Mouse (Mus musculus) midbrain, embryonic 11.5 days (tissue): Measurements from ENCODE around the gene Cdk13. TPM values are rescaled to one million over a fixed set of nuclear protein-coding genes. Genes with fewer than 3 reads are reported as not detected.

Source experiments
- ATAC-seq: fragments of 200-750 bp; cut with Nextera tagmentation; 2 replicates; pipeline ENCODE4 v1.8.0; 2017; ENCODE audit warnings: moderate TSS enrichment, moderate library complexity; ENCODE audit not compliant: low FRiP score
- DNase-seq: peaks from one replicate; pipeline ENCODE4 v3.0.0; 2015; ENCODE audit warnings: low spot score; ENCODE audit errors: missing footprints
- H3K27ac ChIP-seq: fragments of 300-500 bp; sonication (generic); 2 replicates; pipeline ENCODE4 v1.5.1; 2014; ENCODE audit warnings: low read depth, low read length
- H3K27me3 ChIP-seq: fragments of 300-500 bp; sonication (generic); 2 replicates; pipeline ENCODE4 v1.6.1; 2014; ENCODE audit warnings: mild to moderate bottlenecking, low read length, moderate library complexity, mixed read lengths; ENCODE audit not compliant: control insufficient read depth, insufficient read depth
- H3K36me3 ChIP-seq: fragments of 300-500 bp; sonication (generic); 2 replicates; pipeline ENCODE4 v1.6.1; 2014; ENCODE audit warnings: mild to moderate bottlenecking, low read length, moderate library complexity, mixed read lengths; ENCODE audit not compliant: control insufficient read depth, insufficient read depth
- H3K4me1 ChIP-seq: fragments of 300-500 bp; sonication (generic); 2 replicates; pipeline ENCODE4 v1.6.1; 2014; ENCODE audit warnings: low read length; ENCODE audit not compliant: control insufficient read depth, insufficient read depth
- H3K4me2 ChIP-seq: fragments of 300-500 bp; sonication (generic); 2 replicates; pipeline ENCODE4 v1.6.1; 2014; ENCODE audit warnings: mild to moderate bottlenecking, moderate library complexity
- H3K4me3 ChIP-seq: fragments of 300-500 bp; sonication (generic); 2 replicates; pipeline ENCODE4 v1.5.1; 2014; ENCODE audit warnings: low read depth, low read length
- H3K9ac ChIP-seq: fragments of 300-500 bp; sonication (generic); 2 replicates; pipeline ENCODE4 v1.6.1; 2014; ENCODE audit warnings: low read length
- H3K9me3 ChIP-seq: fragments of 300-500 bp; sonication (generic); 2 replicates; pipeline ENCODE4 v1.6.1; 2016; ENCODE audit warnings: low read length; ENCODE audit not compliant: control insufficient read depth
- WGBS: fragments of 180-500 bp; shearing (Covaris S2); extraction: QIAGEN DNeasy Blood & Tissue Kit; methylation state at CpG from one replicate; pipeline ENCODE4 v1.1.7; 2014; 5-methylcytosine and 5-hydroxymethylcytosine counted together
- microRNA counts: library from miRNA; unstranded; fragments of <30 nt; microRNA quantifications from one replicate; lab custom pipeline; 2015
- microRNA-seq: library from miRNA; unstranded; fragments of <30 nt; microRNA quantifications from one replicate; pipeline ENCODE4, GENCODE M21; 2017
- polyA plus RNA-seq: library from polyadenylated mRNA; unstranded; fragments of >200 nt; fragmentation: Nextera tagmentation; extraction: Ambion mirVana; gene quantifications from 2 replicates; pipeline ENCODE4 v1.2.1, GENCODE M21; 2014

The Cdk13 gene
- polyA plus RNA-seq, 1 experiment from 2014 or later = 17.1 TPM

DNA sequence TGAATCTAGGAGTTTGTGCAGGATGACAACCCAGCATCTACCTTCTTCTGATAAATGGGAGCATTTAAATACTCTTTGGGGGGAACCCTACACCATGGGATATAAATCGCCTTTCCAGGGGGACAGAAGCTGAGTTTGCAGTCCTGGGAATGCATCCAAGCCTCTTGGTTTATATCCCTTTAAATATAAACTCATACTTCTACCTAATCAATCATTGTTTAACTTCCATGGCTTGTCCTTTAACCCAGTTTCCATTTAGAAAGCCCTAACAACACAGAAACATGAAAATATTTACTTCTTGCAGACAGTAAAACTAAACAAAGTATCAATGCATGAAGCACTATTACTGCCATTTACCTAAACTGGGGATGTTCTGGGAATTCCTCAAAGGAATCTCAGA is 113.5 kb downstream of the Cdk13 start:
- WGBS = 70% methylated on average over 1 of the region's 1 CpGs

DNA sequence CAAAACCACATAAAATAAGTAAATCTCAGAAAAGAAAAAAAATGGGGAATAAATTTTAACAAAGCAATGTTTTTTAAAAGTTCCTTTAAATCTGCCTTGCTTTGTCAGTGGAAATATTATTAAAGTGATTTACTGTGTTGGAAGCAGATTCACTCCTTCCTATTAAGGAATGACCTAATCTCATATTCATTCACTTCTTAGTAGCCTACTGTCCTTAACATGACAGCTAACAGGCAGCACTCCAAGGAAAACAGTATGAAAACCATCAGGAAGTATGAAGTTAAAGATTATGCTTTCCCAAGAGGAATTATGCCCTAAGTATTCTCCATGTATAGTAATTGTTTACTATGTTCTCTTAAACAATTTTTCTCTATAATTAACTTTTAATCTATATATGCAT is 114.2 kb downstream of the Cdk13 start:
- Histone ChIP-seq H3K4me2 (no peak overlapping the region), H3K9ac (no peak overlapping the region), H3K4me1 (no peaks in the 10 kb centered on the region), H3K36me3 (no peaks in the 10 kb centered on the region), H3K9me3 (no peaks in the 10 kb centered on the region), H3K27ac (no peak overlapping the region), H3K27me3 (no peaks in the 10 kb centered on the region), H3K4me3 (no peak overlapping the region)
- no peak for DNase-seq
- ATAC-seq = no peak

More for the DNA sequence above, 113.5 kb downstream of the Cdk13 start:
- no peak overlapping the region for H3K27ac ChIP-seq
- no peak overlapping the region for H3K4me3 ChIP-seq
- H3K9ac ChIP-seq = no peak overlapping the region
- no peaks in the 10 kb centered on the region for H3K36me3 ChIP-seq
- H3K27me3 ChIP-seq = no peaks in the 10 kb centered on the region
- no peak for DNase-seq
- H3K4me2 ChIP-seq = no peak overlapping the region
- H3K4me1 ChIP-seq = 0 out of 2 replicates have a peak, but pooled peaks cover 2% of the 10 kb centered on the region
- H3K9me3 ChIP-seq = no peaks in the 10 kb centered on the region
- ATAC-seq = no peak

GRCm38 (mm10) chr13:17689461-17689860 is 115.4 kb downstream of the Cdk13 start:
- Histone ChIP-seq H3K27me3 (no peaks in the 10 kb centered on the region), H3K36me3 (no peaks in the 10 kb centered on the region), H3K9ac (no peak overlapping the region), H3K4me1 (no peaks in the 10 kb centered on the region), H3K4me2 (no peak overlapping the region), H3K9me3 (no peaks in the 10 kb centered on the region), H3K27ac (no peak overlapping the region), H3K4me3 (no peak overlapping the region)
- ATAC-seq (no peak), DNase-seq (no peak)

GRCm38 (mm10) chr13:17671122-17671521 is 133.8 kb downstream of the Cdk13 start:
- Histone ChIP-seq H3K4me1 (no peaks in the 10 kb centered on the region), H3K4me2 (no peak overlapping the region), H3K9me3 (no peaks in the 10 kb centered on the region), H3K4me3 (no peak overlapping the region), H3K27ac (no peak overlapping the region), H3K27me3 (no peaks in the 10 kb centered on the region), H3K9ac (no peak overlapping the region), H3K36me3 (no peaks in the 10 kb centered on the region)
- ATAC-seq (no peak), DNase-seq (no peak)
- 89% methylated on average over 1 of the region's 1 CpGs for WGBS

DNA sequence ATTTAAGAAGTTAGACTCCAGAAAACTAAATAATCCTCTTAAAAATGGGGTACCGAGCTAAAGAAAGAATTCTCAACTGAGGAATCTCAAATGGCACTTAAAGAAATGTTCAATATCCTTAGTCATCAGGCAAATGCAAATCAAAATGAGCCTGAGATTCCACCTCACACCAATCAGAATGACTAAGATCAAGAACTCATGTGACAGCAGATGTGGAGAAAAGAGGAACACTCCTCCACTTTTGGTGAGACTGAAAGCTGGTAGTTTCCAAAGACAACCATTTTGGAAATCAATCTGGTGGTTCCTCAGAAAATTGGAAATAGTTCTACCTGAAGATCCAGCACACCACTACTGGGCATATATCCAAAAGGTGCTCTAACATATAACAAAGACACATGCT is 137.5 kb downstream of the Cdk13 start:
- Histone ChIP-seq H3K4me1 (no peaks in the 10 kb centered on the region), H3K36me3 (no peaks in the 10 kb centered on the region), H3K9ac (no peak overlapping the region), H3K4me2 (no peak overlapping the region), H3K9me3 (no peaks in the 10 kb centered on the region), H3K27ac (no peak overlapping the region), H3K27me3 (no peaks in the 10 kb centered on the region), H3K4me3 (no peak overlapping the region)
- ATAC-seq (no peak), DNase-seq (no peak)
- 88% methylated on average over 1 of the region's 1 CpGs for WGBS

MicroRNAs encoded within 50 kb of the gene (microRNA counts, 519-probe panel; counts per million panel counts)
- not detected for microRNA mmu-miR-466i (lab: Ali Mortazavi, UCI)

Small RNAs within 50 kb of the gene (microRNA-seq; reads per million reads assigned to microRNA genes)
- not detected for gene Mir466i

Other genes starting within 250 kb of the Cdk13 start
- 59.5 and 60.0 TPM in 2 replicates for gene Mplkip, start 109.9 kb downstream of the Cdk13 start, polyA plus RNA-seq
- gene Sugct, start 109.5 kb downstream of the Cdk13 start, polyA plus RNA-seq = 3.0 and 3.3 TPM in 2 replicates
- 137 and 138 TPM in 2 replicates for gene Rala, start 139.1 kb upstream of the Cdk13 start, polyA plus RNA-seq
- 93.0 and 95.7 TPM in 2 replicates for gene Yae1d1, start 188.3 kb upstream of the Cdk13 start, polyA plus RNA-seq